Mouse (Mus musculus): ENCODE results near the gene Mpst.
A peak's percentile ranks its signal among the peaks of the same experiment; 100 is the strongest.

The Mpst gene

GRCm38 (mm10) chr15:78403896-78404295 lies 2.3 kb upstream of the Mpst start:
- DNase-seq (ENCODE audit: low spot score in 2 of 2), result no peak

- no peak for DNase-seq (ENCODE audit: low spot score in 2 of 2)
Observed at GRCm38 (mm10) chr15:78405098-78405497, 1.1 kb upstream of the Mpst start.

DNA sequence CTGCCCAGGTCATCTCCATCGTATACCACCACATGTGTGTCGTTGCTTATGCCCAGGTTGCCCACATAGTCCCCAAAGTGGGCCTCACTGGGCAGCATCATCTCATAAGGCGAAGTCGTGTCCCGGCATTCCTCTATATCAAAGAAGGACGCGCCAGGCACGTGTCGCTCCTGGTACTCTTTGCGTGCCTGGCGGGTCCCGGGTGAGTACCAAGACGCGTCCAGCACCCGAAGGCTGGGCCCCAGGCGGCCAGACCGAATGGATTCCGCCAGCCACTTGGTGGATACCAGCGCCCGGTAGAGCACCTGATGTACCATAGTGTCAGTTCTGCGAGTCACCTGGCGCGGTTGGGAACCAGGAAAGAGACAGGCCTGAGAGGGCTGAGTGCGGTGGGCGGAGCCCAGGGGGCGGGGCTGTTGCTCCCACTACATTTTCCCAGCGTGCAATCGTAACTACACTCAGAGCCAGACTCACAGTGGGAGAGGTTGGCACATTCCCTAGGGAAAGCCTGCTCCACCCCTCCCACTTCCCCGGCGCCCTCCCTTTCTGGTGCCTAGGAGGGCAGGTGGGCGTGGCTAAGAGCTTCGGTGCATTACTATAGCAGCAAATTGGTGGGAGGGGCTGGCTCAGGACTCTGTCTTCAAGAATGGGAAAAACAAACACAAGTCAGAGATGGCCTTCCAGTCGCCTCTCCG lies 552 bp upstream of the Mpst start, which contains the start of gene Tst:
Gene Tst, minus strand, starts transcription at position 391 of the 695 bp plus-strand sequence.
- DNase-seq (ENCODE audit: low spot score in 2 of 2), result peak; percentile 54 to 57

DNA sequence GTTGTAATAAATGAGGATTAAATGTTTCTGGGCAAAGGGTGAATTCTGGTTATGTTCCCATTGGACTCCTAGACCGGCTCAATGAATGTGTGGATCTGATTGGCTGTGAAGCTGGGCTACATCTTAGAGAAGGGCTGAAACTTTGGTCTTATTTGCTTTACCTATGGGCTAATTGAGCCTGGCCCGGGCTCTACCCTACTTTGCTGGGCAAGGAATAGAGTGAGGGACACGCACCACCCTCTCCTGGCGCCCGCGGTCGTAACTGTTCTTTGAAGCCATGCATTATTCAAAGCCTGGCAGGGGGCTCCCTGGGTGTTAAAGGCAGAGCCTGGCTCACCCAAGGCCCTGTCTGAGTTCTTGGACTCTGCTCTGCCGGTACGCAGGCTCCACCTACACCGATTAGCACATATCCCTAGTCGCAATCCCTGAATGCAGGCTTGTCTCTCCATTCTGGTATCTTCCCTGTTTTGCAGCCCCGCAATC lies 3.4 kb downstream of the Mpst start:
- no peak for DNase-seq (ENCODE audit: low spot score in 2 of 2)

DNA sequence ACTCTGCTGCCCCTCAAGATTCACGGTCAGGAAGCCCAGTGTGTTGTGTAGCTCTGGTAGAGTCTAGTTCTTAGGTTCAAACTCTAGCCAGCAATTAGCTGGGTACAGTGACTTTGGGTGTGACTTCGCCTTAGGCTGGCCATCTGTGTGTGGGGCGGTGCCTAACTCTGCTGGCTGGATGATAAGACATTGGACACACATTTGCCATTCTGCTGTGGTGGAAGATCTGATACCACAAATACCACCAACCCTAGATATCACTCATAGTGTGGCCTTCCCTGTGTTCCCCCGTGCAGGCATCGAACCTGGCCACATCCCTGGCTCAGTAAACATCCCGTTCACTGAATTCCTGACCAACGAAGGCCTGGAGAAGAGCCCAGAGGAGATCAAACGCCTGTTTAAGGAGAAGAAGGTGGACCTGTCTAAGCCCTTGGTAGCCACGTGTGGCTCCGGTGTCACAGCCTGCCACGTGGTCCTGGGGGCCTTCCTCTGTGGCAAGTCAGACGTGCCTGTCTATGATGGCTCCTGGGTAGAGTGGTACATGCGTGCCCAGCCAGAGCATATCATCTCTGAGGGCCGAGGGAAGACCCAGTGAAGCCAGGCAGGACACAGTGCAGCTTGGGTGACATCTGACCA lies 7.0 kb downstream of the Mpst start:
- no peak for DNase-seq (ENCODE audit: low spot score in 2 of 2)

- DNase-seq (ENCODE audit: low spot score in 2 of 2), result no peak
Observed at GRCm38 (mm10) chr15:78413719-78414117, 7.5 kb downstream of the Mpst start.

- no peak for DNase-seq (ENCODE audit: low spot score in 2 of 2)
Observed at GRCm38 (mm10) chr15:78414157-78414556, 7.9 kb downstream of the Mpst start.

DNA sequence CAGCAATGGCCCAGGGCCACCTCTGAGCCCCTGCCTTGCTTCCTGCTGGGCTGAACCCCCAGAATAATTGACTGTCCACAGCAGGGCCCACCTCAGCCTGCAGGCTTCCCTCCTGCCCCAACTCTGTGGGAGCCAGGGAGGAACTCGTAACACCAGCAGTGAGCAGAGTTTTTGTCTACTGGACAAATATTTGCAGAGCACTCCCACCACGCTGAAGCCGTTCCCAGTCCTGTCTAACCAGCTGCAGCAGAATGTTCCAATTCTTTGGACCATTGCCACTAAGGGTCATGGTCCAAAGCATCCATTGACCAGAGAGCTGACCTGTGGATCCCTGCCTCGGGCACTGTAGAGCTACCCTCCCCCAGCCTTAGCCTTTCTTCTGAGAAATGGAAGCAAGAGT lies 10.7 kb downstream of the Mpst start:
- no peak for DNase-seq (ENCODE audit: low spot score in 2 of 2)

GRCm38 (mm10) chr15:78420395-78420794 lies 14.2 kb downstream of the Mpst start:
- no peak for DNase-seq (ENCODE audit: low spot score in 2 of 2)

- DNase-seq (ENCODE audit: low spot score in 2 of 2), result peak; percentile 78 to 96
Observed at GRCm38 (mm10) chr15:78422046-78422956, 16.1 kb downstream of the Mpst start.

- DNase-seq (ENCODE audit: low spot score in 2 of 2), result no peak
Observed at GRCm38 (mm10) chr15:78424507-78424906, 18.3 kb downstream of the Mpst start.

GRCm38 (mm10) chr15:78425230-78425629 lies 19.0 kb downstream of the Mpst start:
- no peak for DNase-seq (ENCODE audit: low spot score in 2 of 2)

- DNase-seq (ENCODE audit: low spot score in 2 of 2), result no peak
Observed at GRCm38 (mm10) chr15:78428391-78429138, 22.3 kb downstream of the Mpst start, which contains the start of gene Kctd17. Gene Kctd17 (plus strand): TSS chr15:78428564.

DNA sequence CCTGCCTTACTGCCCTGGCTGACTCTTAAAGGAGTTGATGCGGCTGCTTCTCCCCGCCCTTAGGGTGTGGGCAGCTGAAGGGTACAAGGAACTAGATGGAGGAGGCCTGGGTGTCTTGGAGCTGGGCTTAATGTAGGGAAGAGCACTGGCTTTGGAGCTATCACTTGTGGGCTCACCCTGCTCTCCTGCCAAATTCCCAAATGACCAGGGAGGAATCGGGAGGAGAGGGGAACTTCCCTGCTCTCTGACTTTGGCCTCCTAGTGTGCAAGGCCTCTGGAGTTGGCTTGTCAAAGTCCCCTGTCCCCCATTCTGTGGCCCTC lies 22.9 kb downstream of the Mpst start:
- DNase-seq (ENCODE audit: low spot score in 2 of 2), result no peak

DNA sequence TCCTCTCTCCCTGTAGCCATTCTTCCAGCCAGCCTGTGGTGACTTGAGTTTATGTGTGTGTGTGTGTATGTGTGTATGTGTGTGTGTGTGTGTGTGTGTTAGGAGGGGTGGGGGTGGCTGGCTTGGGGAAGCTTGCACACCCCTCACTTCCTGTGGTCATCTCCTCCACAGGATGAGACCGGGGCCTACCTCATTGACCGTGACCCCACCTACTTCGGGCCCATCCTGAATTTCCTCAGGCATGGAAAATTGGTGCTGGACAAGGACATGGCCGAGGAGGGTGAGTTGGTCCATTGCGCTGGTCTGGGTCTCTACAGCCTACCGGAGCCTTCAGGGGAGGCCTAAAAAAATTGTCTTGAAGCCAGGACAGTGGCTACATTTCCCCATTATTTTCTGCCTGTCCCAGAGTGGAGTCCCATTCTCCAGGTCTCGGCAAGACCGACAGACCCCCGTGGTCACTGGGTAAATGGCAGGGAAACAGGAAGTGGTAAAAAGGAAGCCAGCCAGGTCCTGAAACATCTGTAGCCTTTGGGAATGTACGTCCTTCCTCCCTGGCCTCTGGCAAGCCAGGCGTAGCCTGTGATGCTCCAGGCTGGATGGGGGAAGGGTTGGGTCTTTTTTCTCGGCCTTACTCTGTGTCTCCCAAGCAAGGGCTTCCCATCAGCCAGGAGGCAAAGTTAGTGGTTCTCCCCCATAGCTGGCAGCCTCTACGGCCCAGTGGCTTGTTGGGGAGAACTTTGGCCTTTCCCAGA lies 23.8 kb downstream of the Mpst start:
- no peak for DNase-seq (ENCODE audit: low spot score in 2 of 2)

DNA sequence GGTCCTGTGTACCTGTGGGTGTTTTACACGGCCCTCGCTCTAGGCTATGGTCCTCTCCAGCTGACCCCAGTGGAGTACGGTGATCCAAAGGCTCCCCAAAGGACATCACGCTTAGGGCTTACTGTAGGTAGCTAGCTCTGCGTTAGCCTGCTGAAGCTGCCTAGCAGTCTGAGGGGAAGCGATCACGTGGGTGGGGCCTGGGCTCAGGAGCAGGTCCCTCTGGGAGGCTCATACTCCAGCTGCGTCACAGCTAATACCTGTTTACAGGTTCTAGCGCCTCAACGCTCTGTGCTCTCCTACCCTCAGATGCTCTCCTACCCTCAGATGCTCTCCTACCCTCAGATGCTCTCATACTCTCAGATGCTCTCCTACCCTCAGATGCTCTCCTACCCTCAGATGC lies 24.7 kb downstream of the Mpst start:
- DNase-seq (ENCODE audit: low spot score in 2 of 2), result no peak

GRCm38 (mm10) chr15:78431541-78432121 lies 25.4 kb downstream of the Mpst start:
- DNase-seq (ENCODE audit: low spot score in 2 of 2), result no peak

GRCm38 (mm10) chr15:78434896-78435520 lies 28.8 kb downstream of the Mpst start:
- peak; percentile 44 to 67 for DNase-seq (ENCODE audit: low spot score in 2 of 2)

- no peak for DNase-seq (ENCODE audit: low spot score in 2 of 2)
Observed at GRCm38 (mm10) chr15:78435681-78436080, 29.5 kb downstream of the Mpst start.

All from thymus, postnatal 10 days (tissue).